Mouse (Mus musculus) embryonic fibroblast, embryonic 13.5 days (primary cell): ENCODE data around the gene Marveld2.

Experiments used
- CTCF ChIP-seq: IDR thresholded peaks from 2 replicates; pipeline ENCODE4 v1.5.1; 2011; ENCODE audit warnings: mild to moderate bottlenecking, control low read depth, low read length, moderate library complexity, borderline replicate concordance; ENCODE audit not compliant: insufficient read depth
- POLR2A ChIP-seq: IDR thresholded peaks from 2 replicates; pipeline ENCODE4 v1.6.1; 2011; ENCODE audit warnings: low read depth, mild to moderate bottlenecking, control low read depth, low read length, moderate library complexity

GRCm38 (mm10) chr13:100559449-100559848 lies 57.3 kb downstream of the Marveld2 start:
- TF ChIP-seq POLR2A (no peak), CTCF (no peak)
